Mouse (Mus musculus): ENCODE results near the gene Ntan1. TPM values are rescaled to one million over a fixed set of nuclear protein-coding genes. Genes with fewer than 3 reads are reported as not detected.

The Ntan1 gene
- total RNA-seq, 2 experiments from 2014 or later = 29.3 to 45.9 TPM

Other genes starting within 250 kb of the Ntan1 start
- 29.3 and 35.9 TPM in 2 replicates for gene Parn, start 150.7 kb upstream of the Ntan1 start, total RNA-seq (2014; fragmentation: Nextera tagmentation)
- gene Parn, start 150.7 kb upstream of the Ntan1 start, total RNA-seq (2017) = 67.0 and 83.2 TPM in 2 replicates
- 22.2 and 26.0 TPM in 2 replicates for gene Bfar, start 147.0 kb upstream of the Ntan1 start, total RNA-seq (2014; fragmentation: Nextera tagmentation)
- 29.5 and 35.2 TPM in 2 replicates for gene Bfar, start 147.0 kb upstream of the Ntan1 start, total RNA-seq (2017)
- gene 3110001I22Rik, start 146.9 kb upstream of the Ntan1 start, total RNA-seq (2014; fragmentation: Nextera tagmentation) = 4.7 and 5.1 TPM in 2 replicates
- gene 3110001I22Rik, start 146.9 kb upstream of the Ntan1 start, total RNA-seq (2017) = 10.7 and 19.8 TPM in 2 replicates
- gene Pla2g10, start 87.9 kb upstream of the Ntan1 start, total RNA-seq (2014; fragmentation: Nextera tagmentation) = not detected in 2 replicates
- gene Pla2g10, start 87.9 kb upstream of the Ntan1 start, total RNA-seq (2017) = not detected in 2 replicates
- gene Rrn3, start 38.1 kb upstream of the Ntan1 start, total RNA-seq (2014; fragmentation: Nextera tagmentation) = 37.6 and 47.6 TPM in 2 replicates
- gene Rrn3, start 38.1 kb upstream of the Ntan1 start, total RNA-seq (2017) = 62.0 and 71.2 TPM in 2 replicates
- 58.3 and 58.5 TPM in 2 replicates for gene Pdxdc1, start 84.3 kb downstream of the Ntan1 start, total RNA-seq (2014; fragmentation: Nextera tagmentation)
- 45.7 and 74.5 TPM in 2 replicates for gene Pdxdc1, start 84.3 kb downstream of the Ntan1 start, total RNA-seq (2017)
- gene Mpv17l, start 84.3 kb downstream of the Ntan1 start, total RNA-seq (2014; fragmentation: Nextera tagmentation) = 0.22 and 2.0 TPM in 2 replicates
- 0.99 and 1.8 TPM in 2 replicates for gene Mpv17l, start 84.3 kb downstream of the Ntan1 start, total RNA-seq (2017)
- not detected in 2 replicates for gene 2900011O08Rik, start 167.8 kb downstream of the Ntan1 start, total RNA-seq (2014; fragmentation: Nextera tagmentation)
- 3.3 TPM in 1 of 2 replicates, not detected in the other for gene 2900011O08Rik, start 167.8 kb downstream of the Ntan1 start, total RNA-seq (2017)
- gene Ifitm7, start 168.0 kb downstream of the Ntan1 start, total RNA-seq (2014; fragmentation: Nextera tagmentation) = not detected in 2 replicates
- not detected in 2 replicates for gene Ifitm7, start 168.0 kb downstream of the Ntan1 start, total RNA-seq (2017)